Comparison of ENCODE assay signal across 24 mouse cellular contexts in the genomic region with DNA sequence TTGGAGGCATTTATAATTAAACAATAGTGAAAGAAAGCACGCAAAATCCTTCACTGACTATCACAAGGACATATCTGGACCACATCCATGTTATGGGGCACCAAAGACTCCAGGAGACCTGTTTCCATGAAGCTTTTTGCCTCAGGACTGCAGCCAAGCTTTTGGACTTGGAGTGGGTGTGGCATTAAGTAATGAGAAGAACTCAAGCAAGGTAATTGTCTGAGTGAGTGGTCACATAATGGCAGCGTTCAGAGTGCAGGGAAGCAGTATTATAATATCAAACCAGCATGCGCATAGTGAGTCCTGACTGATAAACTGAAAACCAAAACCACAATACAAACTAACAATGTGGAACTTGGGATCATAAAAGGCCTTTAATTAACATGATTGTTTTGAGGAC.
"Had no signal": no experiment of that assay in that cellular context is flagged by ENCODE, and none has a peak within 500 bp of the region (broad histone marks: within the 10 kb centered on the region; RNA-seq: fewer than 3 reads in every experiment).

No protein-coding gene starts in this region.

- H3K4me3 ChIP-seq: heart, adult 2 months; heart, embryonic 13.5 days; heart, embryonic 15.5 days; hindbrain, embryonic 12.5 days; intestine, embryonic 15.5 days; kidney, embryonic 15.5 days; limb, embryonic 10.5 days; limb, embryonic 12.5 days; liver, embryonic 13.5 days; liver, embryonic 15.5 days had no signal

- H3K27ac ChIP-seq: heart, adult 2 months; heart, embryonic 13.5 days; heart, embryonic 15.5 days; hindbrain, embryonic 12.5 days; hindbrain, embryonic 14.5 days; intestine, embryonic 15.5 days; kidney, embryonic 15.5 days; kidney, postnatal 0 days; limb, embryonic 10.5 days; limb, embryonic 12.5 days; liver, embryonic 13.5 days; liver, embryonic 15.5 days had no signal

- H3K9me3 ChIP-seq: heart, embryonic 13.5 days; heart, embryonic 15.5 days; hindbrain, embryonic 12.5 days; intestine, embryonic 15.5 days; kidney, embryonic 15.5 days; limb, embryonic 10.5 days; limb, embryonic 12.5 days; liver, embryonic 13.5 days; liver, embryonic 15.5 days had no signal

- DNase-seq: gastrocnemius, postnatal 14 days; gastrocnemius, postnatal 36 days; heart, adult 11 months; heart, adult 2 months; heart, postnatal 14 days; heart, postnatal 36 days; kidney, adult 18-20 months; kidney, adult 9 months; kidney, postnatal 14 days; kidney, postnatal 36 days; layer of hippocampus, adult 9-11 months; layer of hippocampus, postnatal 36 days; liver; liver, embryonic 13.5 days had no signal

- H3K36me3 ChIP-seq: heart, embryonic 13.5 days; heart, embryonic 15.5 days; hindbrain, embryonic 12.5 days; intestine, embryonic 15.5 days; kidney, embryonic 15.5 days; limb, embryonic 10.5 days; limb, embryonic 12.5 days; liver, embryonic 13.5 days; liver, embryonic 15.5 days had no signal

- H3K4me1 ChIP-seq: heart, embryonic 13.5 days; heart, embryonic 15.5 days; hindbrain, embryonic 12.5 days; intestine, embryonic 15.5 days; kidney, embryonic 15.5 days; limb, embryonic 10.5 days; limb, embryonic 12.5 days; liver, embryonic 13.5 days; liver, embryonic 15.5 days had no signal

- H3K9ac ChIP-seq: heart, embryonic 13.5 days; heart, embryonic 15.5 days; hindbrain, embryonic 12.5 days; hindbrain, embryonic 14.5 days; intestine, embryonic 15.5 days; kidney, embryonic 15.5 days; limb, embryonic 12.5 days; liver, embryonic 13.5 days; liver, embryonic 15.5 days had no signal
